9 mouse cellular contexts compared by ENCODE assay signal in the genomic region with DNA sequence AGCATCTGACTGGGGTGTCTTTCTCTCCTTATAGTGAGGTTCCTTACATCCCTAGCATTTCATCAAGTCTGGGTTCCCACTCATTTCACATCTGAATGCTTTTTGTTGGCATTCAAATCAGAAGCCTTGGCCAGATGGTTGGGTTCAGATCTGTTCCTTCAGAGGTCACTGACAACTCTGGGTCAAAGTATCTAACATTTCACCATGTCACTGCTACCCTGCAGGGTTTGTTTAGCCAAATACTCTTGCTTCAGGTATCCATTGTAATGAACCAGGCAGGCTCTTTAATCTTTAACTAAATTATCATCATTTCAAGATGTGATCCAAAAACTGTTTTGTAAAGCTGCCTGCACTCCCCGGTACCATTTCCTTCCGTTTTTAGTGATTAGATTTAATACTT. TPM values are rescaled to one million over a fixed set of nuclear protein-coding genes. Genes with fewer than 3 reads are reported as not detected.
DNase-seq lines count a peak whose midpoint lies in the region; ATAC-seq and TF ChIP-seq lines count a peak whose summit lies in the region.
"Had no signal": no experiment of that assay in that cellular context is flagged by ENCODE, and none has a peak within 500 bp of the region (broad histone marks: within the 10 kb centered on the region; RNA-seq: fewer than 3 reads in every experiment).

No protein-coding gene starts in this region.

- no peaks in the 10 kb centered on the region for H3K9me3 ChIP-seq in embryonic facial prominence, embryonic 13.5 days
- no peaks in the 10 kb centered on the region for H3K9me3 ChIP-seq in liver, embryonic 12.5 days (replicated peaks)
- H3K9me3 ChIP-seq: midbrain, embryonic 12.5 days had no signal

- DNase-seq in kidney, adult 2 months: peak; percentile 39
- DNase-seq in kidney, postnatal 36 days: no peak
- DNase-seq in MEL-GATA-1-ER (ENCODE audit: extremely low read depth, low read depth): peak; percentile 4
- DNase-seq in left cerebral cortex, postnatal 25 days (ENCODE audit: low spot score in 2 of 2): no peak

- ATAC-seq in embryonic facial prominence, embryonic 13.5 days (ENCODE audit: insufficient number of reproducible peaks, insufficient read depth, low FRiP score, low TSS enrichment, low read depth): no peak
- no peak for ATAC-seq in liver, embryonic 12.5 days
- no peak for ATAC-seq in granulocyte monocyte progenitor cell, adult 5-6 weeks (replicated peaks; ENCODE audit: poor library complexity, severe bottlenecking)
- no peak for ATAC-seq in erythroid progenitor cell, adult 5-6 weeks (replicated peaks; ENCODE audit: low FRiP score, poor library complexity, severe bottlenecking)

- H3K27ac ChIP-seq in kidney, adult 2 months (ENCODE audit: insufficient read depth, low read depth, low read length): no peak overlapping the region
- no peak overlapping the region; the same call in 1 of the 2 replicates for H3K27ac ChIP-seq in embryonic facial prominence, embryonic 13.5 days
- no peak overlapping the region for H3K27ac ChIP-seq in liver, embryonic 12.5 days
- H3K27ac ChIP-seq: midbrain, embryonic 12.5 days had no signal

- H3K9ac ChIP-seq in embryonic facial prominence, embryonic 13.5 days: peak overlapping the region; percentile 54; the same call in 1 of the 2 replicates
- no peak overlapping the region for H3K9ac ChIP-seq in liver, embryonic 12.5 days

- no peaks in the 10 kb centered on the region for H3K36me3 ChIP-seq in kidney, adult 2 months (ENCODE audit: control insufficient read depth, insufficient read depth, low read length)
- no peaks in the 10 kb centered on the region for H3K36me3 ChIP-seq in embryonic facial prominence, embryonic 13.5 days
- no peaks in the 10 kb centered on the region for H3K36me3 ChIP-seq in liver, embryonic 12.5 days
- H3K36me3 ChIP-seq: midbrain, embryonic 12.5 days had no signal

- intact Hi-C loops in left cerebral cortex, postnatal 25 days (cut with DNase I): loop anchor here (2.0 to 5.0 kb wide), 5 partner anchors 38 to 328 kb away; a partner anchor contains a TSS

- no peak for TF ChIP-seq CTCF in kidney, adult 2 months (conservative IDR thresholded peaks at IDR 0.05; ENCODE audit: insufficient read depth, insufficient read length, low read depth, low read length)

- TF ChIP-seq POLR2A in kidney, adult 2 months (IDR thresholded peaks at IDR 0.05; ENCODE audit: low read depth, low read length): no peak

- no peak overlapping the region for H3K4me3 ChIP-seq in kidney, adult 2 months (ENCODE audit: insufficient read depth, low read depth, low read length)
- H3K4me3 ChIP-seq in embryonic facial prominence, embryonic 13.5 days: peak overlapping the region; percentile 70
- H3K4me3 ChIP-seq in liver, embryonic 12.5 days: no peak overlapping the region

- no peaks in the 10 kb centered on the region for H3K4me1 ChIP-seq in kidney, adult 2 months (ENCODE audit: control insufficient read depth, insufficient read depth, low read length)
- H3K4me1 ChIP-seq in embryonic facial prominence, embryonic 13.5 days: peaks cover 35% of the 10 kb centered on the region
- peaks cover 29% of the 10 kb centered on the region for H3K4me1 ChIP-seq in liver, embryonic 12.5 days

- no peaks in the 10 kb centered on the region for H3K27me3 ChIP-seq in kidney, adult 2 months (replicated peaks; ENCODE audit: control insufficient read depth, insufficient read depth, low read length)
- H3K27me3 ChIP-seq in embryonic facial prominence, embryonic 13.5 days: no peaks in the 10 kb centered on the region
- H3K27me3 ChIP-seq in liver, embryonic 12.5 days (replicated peaks): peaks cover 15% of the 10 kb centered on the region

- WGBS in kidney, adult 2 months: 27% methylated on average over 2 of the region's 2 CpGs
- 31% methylated on average over 2 of the region's 2 CpGs for WGBS in embryonic facial prominence, embryonic 13.5 days
- 87% methylated on average over 2 of the region's 2 CpGs for WGBS in liver, embryonic 12.5 days (ENCODE audit: insufficient replicate concordance)

- peak overlapping the region; percentile 79 for H3K4me2 ChIP-seq in embryonic facial prominence, embryonic 13.5 days
- peak overlapping the region; percentile 94; the same call in 1 of the 2 replicates for H3K4me2 ChIP-seq in liver, embryonic 12.5 days

RNA-seq across cellular contexts. Expression of a gene that starts 0.7 kb away (rescaled TPM):
- polyA plus RNA-seq in kidney, adult 2 months (2012; rRNA removed): 4.3 and 4.8 TPM in 2 replicates
- 15.8 and 17.8 TPM in 2 replicates for polyA plus RNA-seq in embryonic facial prominence, embryonic 13.5 days (2015; fragmentation: Nextera tagmentation; extraction: Ambion mirVana)
- 5.4 and 6.3 TPM in 2 replicates for polyA plus RNA-seq in liver, embryonic 12.5 days (2016; fragmentation: Nextera tagmentation; extraction: Ambion mirVana)
- 9.3 and 9.9 TPM in 2 replicates for total RNA-seq in granulocyte monocyte progenitor cell, adult 5-6 weeks (2014; fragmentation: Nextera tagmentation)
- 12.1 and 13.7 TPM in 2 replicates for total RNA-seq in granulocyte monocyte progenitor cell, adult 5-6 weeks (2017)
- 10 to 100 TPM; 18.9 to 21.7 TPM for total RNA-seq in left cerebral cortex, postnatal 25 days (2021)
- 0.42 and 0.72 TPM in 2 replicates for total RNA-seq in erythroid progenitor cell, adult 5-6 weeks (2015; ENCODE audit: low replicate concordance)
- total RNA-seq in erythroid progenitor cell, adult 5-6 weeks (2017; ENCODE audit: low replicate concordance): 2.2 TPM in 1 of 2 replicates, not detected in the other

Comparison
In these comparisons a context has a peak if more than half of its experiments do, and no peak if none do; other contexts are left out.
1. DNase-seq: peak in kidney, adult 2 months (single experiment) and MEL-GATA-1-ER (single experiment); none in kidney, postnatal 36 days (0 of 2) and left cerebral cortex, postnatal 25 days (0 of 2).